Mouse (Mus musculus) adrenal gland, postnatal 4 days (tissue): ENCODE results near the gene Fopnl. TPM values are rescaled to one million over a fixed set of nuclear protein-coding genes. Genes with fewer than 3 reads are reported as not detected.
A peak's percentile ranks its signal among the peaks of the same experiment; 100 is the strongest.

ENCODE experiments used
- DNase-seq, 2 experiments: peaks; one replicate each; pipeline ENCODE4 v3.0.0; 2021 to 2022; ENCODE audit warnings: low spot score in 2 of 2, mixed read lengths in 2 of 2
- total RNA-seq, 2 experiments: library from RNA; stranded (reverse); gene quantifications; 2 replicates each; pipeline ENCODE4 v1.2.3; 2021

Fopnl gene
- total RNA-seq, 2 experiments from 2014 or later = 57.6 to 62.6 TPM

DNA sequence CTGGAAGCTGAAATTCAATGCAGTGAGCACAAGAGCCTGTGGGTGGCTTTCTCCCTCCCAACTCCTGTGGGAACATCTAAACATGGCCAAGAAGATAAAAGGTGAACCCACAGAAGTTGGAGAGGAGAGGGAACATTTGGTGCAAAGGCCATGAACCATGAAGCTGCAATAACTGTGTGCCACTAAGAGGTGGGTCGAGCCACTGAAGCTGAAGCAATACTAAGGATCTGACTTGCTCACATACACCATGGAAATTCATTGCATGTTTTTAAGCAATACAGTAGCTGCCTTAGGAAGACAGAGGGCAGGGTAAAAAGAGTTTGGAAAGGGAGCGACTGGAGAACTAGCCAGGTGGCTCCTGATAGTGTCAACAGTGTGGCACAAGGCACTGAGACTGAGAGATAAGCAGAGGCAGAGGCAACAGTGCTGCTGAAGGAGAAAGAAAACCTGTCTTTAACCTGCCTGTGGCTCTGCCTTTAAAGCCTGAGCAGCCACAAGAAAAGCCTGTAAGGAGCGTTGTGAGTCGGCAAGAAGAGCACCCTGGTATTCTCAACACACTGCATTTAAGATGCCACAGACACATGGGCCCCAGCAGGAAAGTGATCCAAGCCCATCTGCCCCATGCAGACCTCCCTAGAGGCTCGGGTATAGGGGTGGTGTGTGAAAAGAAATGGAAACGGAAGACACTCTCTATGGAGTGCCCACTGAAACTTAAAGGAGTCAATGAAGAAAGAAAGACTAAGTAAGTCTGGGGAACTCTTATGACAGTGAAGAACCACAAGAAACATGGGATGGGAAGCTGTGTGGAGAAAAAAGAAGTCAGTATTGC is 8.7 kb downstream of the Fopnl start:
- DNase-seq = no peak

DNA sequence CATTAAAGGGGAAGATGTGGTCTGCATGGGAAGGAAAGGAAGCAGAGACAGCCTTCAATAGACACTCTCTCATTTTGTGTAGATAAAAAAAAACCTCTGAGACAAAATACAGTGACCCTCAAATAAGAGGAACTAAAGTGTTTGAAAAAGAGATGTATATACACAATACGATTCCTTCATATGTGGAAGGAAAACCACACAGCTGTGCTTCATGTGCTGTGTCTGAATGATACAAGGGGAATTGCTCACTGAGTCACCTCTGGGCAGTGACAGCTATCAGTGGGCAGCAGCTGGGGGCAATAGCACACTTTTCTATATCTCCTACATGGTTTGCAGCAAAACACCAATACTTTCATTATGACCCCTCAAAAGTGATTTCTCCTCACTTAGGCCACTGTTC is 9.8 kb downstream of the Fopnl start:
- DNase-seq = no peak

DNA sequence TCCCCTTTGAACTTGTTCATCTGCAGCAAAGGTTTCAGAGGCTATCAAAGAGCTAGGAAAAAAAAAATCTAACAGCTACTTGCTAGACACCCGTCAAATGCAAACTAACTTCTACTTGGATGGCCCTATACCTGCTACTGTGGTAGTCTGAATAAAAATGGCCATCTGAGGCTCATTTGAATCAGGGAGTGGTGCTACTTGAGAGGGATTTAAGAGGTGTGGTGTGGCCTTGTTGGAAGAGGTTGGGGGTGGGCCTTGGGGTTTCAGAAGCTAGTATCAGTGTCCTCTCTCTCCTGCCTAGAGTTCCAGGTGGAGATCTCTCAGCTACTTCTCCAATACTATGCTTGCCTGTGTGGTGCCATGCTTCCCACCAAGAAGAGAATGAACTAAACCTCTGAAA is 10.8 kb downstream of the Fopnl start:
- DNase-seq = no peak

DNA sequence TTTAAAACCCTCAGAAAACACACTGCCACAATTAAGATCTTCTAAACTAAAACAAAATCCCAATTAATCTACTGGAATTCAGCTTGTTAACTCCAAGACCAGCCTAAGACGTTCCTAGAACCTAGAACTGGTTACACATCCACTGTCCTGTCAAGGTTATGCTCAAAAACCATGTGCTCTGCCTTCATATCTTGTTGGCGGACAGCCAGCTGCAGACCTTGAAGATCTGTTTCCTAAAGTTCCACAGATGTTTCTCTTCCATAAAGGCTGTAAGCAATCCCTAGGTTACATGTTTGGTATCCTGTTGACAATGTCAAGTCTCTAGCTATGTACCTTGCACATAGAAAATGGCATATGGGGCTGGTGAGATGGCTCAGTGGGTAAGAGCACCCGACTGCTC is 12.4 kb downstream of the Fopnl start:
- no peak for DNase-seq

DNA sequence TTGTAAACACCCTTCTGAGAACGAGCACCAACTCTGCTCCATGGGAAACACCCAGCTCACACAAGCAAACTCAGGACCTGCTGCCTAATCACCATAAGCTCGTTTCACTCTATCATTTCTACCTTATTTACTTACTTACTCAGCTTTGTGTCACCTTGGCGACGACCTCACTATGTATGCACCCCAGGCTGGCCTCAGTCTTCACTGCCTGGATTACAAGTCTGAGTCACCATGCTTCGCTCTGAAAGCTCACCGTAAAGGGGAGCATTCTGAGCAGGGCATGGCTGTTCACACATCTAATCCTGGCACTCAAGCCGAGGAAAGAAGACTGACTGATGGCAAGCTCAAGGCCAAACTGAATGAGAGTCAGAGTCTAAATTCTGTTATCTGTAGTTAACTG is 13.5 kb downstream of the Fopnl start:
- no peak for DNase-seq

DNA sequence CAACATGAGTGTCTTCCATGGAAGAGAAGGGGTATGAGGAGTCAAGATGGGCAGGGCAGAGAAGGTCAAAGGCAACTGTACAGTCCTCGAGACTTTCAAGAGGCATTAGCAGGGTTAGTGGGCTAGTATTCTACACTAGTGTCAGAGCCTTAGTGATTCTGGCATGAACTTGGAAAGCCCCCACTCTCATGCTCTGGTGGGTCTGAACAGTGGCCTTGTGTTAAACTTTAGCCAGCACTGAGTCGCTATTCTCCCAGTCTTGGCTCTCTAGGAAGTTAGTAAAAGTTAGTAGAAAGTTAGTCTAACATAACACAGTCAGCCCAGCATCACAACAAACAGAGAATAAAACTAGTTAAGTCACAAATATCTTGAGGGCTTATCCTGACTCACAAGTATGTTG is 14.1 kb downstream of the Fopnl start:
- DNase-seq = no peak

DNA sequence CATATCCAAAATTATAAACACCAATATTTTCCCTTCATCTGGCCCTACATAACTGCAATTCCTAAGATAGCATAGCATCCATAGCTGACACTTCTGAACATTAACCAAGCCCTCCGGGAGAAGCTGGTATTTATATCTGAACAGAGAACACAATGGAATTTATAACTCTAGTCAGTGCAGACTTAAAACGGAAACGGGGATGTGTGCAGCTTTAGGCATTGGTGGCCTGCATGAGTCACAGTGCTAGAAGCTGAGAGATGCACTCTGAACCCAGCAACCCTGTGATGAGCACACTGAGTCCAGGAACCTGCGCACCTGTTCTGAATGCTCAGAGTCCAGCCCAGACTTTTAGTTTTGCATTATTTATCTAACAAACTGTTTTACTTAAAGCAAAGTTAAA is 18.7 kb downstream of the Fopnl start:
- DNase-seq = no peak

DNA sequence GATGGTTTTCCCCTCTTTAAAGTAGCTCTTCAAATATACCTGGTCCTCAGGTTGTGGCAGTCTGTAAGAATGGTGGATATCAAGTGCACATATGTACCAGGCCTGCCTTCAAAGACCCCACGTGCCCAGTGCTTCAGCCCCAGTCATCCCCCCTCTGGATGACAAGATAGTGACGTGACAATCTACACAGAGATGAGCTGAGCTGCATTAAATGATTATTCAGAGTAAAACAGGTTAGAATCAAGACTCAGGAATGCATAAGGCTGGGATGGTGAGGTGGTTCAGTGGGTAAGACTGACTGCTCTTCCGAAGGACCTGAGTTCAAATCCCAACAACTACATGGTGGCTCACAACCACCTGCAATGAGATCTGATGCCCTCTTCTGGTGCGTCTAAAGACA is 19.5 kb downstream of the Fopnl start:
- no peak for DNase-seq

DNA sequence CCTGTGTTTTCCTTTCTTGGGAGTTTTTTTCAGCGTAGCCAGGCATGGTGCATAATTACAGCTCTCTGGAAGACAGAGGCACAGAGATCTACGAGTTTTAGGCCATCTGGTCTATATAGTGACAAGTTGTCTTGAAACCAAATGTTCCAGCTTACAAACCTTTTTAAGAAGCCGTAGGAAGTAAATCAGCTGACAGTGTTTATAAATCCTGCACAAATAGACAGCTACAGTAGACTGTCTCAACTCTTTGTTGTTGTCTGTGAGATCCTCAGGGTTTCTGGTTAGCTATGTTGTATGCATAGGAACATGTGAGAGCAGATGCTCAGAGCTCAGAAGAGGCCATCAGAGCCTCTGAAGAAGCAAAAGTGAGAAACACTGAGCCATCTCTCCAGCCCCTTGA is 20.1 kb downstream of the Fopnl start:
- no peak for DNase-seq

DNA sequence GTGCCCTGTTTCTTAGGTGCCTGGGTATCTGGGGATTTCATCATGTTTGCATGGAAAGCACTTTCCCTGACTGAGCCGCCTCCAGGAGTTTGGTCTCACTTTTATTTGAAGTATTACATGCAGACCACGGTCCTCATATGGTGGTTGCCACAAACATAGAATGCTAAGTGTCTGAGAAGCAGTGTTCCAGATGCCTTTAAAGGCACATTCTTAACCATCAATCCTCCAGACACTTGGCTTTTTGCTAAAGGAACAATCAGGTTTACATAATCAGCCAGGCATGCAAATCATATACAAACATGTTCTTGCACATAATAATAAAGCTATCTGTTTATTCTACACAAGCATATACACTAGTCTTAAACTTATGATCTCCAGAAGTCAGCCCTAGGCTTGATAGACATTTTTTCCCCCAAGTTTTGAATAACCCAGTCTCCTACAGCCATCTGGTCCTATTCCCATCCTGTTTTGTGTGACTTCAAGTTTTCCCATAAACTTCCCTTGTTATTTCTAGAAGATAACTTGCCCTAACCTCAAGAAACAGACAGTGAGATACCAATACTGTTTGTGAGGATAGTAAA is 20.6 kb downstream of the Fopnl start:
- no peak for DNase-seq

DNA sequence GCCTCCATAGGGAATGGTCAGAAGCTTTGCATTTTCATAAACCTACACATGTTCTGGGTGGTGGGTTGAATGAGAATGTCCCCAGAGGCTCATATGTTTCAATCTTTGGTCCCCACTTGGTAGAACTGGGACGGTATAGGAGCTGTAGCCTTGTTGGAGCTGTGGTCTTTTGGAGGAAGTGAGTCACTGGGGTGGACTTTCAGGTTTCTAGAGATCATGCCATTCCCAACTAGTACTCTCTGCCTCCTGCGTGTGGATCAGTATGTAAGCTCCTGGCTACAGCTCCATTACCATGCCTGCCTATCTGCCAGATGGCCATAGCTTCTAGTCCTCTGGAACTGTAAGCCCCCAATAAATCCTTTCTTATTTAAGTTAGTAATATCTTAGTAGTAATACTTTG is 21.9 kb downstream of the Fopnl start:
- DNase-seq = no peak

DNA sequence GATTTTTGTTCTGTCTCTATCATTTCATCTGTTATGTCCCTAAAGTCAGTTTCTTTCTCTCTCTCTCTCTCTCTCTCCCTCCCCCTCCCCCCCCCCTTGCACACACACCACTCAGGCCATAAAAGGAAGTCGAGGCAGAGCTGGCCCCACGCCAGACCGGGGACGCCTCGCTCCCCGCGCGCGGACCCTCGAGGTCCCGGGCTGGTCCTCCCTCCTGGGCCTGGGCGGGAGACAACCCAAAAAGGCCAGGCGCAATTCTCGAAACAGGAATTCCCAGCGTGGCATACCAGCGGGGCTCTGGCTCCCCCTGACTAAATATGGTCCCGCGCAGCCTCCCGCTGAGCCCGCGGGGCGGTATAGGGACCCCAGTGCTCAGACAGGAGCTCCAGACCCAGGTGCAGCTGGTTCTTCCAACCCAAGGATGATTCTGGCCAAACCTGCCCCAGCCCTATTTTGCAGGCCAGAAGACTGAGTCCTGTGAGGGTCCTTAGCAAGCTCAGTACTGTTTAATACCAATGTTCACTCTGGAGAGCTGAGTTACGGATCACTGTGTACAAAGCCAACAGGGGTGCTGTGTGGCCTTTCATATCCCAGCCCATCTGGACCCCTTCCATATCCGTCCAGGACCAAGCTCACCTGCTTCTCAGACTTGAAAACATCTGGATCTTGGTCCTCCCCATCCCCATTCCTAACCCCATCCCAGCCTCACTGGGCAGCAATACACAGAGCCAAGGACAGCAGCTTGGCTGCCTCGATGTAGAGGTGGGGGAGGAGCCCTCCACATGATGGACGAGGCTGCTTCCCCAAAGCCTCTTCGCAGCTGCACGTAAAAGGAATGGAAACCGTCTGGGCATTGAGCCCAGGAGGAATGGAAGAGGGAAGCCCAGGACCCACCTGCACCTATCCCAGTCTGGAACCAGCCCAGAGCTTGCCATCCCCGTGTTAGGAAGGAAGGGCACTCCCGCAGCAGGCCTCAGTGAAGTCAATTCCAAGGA is 24.7 kb downstream of the Fopnl start:
- DNase-seq = no peak

DNA sequence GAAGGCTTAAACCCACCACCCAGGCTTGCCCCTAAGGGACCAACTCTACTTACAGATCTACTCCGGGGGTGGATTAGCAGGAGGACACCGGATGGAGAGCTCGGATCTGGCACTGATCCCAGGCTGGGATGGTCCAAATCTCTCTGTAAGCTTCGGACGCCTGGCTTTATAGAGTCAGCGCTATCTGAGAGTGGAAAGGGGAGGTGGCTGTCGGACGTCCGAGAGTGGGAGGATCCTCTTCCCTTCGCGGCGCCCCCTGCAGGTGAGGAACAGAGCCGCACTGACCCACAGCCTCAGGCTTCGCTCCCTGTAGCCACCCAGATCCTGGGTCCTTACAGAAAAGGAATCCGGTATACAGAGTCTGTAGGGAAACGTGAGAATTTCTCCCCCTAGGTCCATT is 26.0 kb downstream of the Fopnl start, which contains the start of gene Myh11:
Gene Myh11 (minus strand): TSS at position 150 of the 400 bp plus-strand sequence.
- peak; percentile 43 to 54 for DNase-seq

DNA sequence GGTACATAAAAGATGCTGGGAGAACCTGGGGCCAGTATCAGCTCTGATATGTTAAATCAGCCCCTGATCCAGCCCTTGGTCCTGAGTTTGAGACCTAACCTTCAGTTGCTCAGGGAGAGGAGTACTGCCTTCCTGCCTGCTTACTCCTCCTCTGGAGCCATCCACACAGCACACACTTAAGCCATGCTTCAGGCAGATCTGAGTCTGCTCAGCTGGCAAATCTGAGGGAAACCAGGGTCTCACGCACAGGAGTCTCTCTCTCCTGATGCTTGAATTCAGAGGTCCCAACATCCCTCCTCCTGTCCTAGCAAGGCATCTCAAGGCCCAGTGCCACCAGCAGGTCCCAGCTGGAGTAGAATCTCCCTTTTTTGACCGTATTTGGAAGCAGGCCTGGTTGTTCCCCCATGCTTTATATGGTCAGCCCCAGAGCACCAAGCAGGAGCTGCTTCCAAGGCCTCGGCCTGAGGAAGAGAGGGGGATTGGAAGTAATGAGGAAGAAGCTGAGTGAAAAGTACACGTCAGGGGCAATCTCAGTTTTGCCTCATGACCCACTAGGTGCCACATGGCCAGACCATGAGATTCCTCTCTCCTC is 44.7 kb downstream of the Fopnl start:
- DNase-seq = no peak

DNA sequence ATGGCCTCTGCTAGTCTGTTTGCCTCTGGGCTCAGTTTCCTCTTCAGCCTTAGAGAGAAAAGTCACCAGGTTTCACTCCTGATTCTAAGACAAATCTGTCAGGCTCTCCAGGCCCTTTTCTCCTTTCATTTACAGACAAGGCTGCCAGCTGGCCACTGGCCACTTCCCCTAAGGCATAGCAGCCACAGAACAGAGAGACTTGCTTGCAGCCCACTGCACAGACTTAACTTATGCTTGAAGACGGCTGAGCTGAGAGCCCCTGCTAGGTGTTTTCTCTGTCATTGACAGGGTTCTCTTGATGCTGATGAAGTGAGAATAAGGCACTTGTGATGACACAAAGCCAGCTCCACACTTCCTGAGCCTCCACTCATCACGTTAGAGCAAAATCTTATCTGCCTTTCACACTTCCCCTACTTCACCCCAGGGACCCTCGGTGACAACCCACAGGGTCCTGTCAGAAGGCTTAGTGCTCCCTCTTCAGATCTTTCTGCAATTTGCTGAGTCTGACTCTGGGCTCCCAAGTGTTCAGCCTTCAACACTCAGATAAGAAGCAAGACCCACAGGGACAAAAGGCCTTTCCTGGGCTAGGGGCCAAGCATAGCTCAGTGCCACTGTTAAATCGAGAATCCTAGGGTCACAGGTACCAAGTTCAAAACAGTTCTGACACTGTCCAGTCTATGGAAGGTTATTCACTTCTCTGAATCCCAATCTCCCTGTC is 51.8 kb downstream of the Fopnl start:
- no peak for DNase-seq

DNA sequence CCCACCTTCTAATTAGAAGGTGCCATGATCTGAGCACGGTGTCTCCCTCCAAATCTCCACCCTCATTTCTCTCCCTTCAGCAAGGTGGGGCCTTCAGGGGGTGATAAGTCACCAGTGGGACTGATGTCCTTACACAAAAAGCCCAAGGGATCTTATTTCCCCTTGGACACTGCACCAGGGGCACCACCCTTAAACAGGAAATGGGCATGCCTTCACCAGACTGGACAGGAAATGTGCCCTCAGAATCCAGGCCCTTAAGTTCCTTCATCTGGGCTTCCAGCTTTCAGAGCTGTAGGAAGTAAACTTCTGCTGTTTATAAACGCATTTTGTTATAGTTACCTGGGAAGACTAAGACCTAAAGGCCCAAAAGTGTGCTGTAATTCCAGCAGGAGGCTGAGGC is 52.7 kb downstream of the Fopnl start:
- DNase-seq = no peak

DNA sequence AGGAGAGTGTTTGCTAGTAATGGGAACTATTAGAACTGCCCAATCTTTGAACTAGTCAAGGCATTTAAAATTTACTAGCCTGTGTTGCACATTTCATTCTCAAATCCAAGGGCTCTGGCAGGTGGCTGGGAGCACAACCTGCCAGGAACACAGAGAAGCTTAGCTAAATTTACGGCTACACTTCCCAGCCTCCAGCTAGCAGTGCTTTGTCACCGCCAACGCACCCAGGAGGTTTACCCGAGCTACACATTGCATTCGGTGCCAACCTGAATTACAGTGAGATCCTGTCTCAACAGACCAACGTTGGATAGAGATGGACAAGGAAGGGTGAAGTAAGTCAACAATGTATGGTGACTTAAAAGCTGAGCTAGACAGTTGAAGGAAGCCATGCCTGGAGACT is 54.0 kb downstream of the Fopnl start:
- DNase-seq = no peak

DNA sequence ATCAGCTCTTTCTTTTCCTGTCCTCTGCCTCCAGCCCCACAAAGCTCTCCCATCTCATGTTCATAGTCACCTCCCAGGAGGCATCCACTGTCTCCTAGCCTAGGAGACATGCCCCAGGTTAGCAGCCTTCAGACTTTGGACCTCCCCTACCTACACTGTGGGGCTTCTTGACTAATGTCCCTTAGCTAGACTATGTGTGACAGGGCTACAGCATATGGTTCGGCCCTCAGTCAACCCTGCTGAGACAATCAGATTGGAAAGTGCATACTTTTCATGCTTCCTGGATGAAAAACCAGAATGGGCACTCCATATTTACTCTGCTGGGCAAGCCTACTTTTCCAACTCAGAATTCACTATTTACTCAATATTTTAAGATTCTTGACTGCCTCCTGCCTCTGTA is 54.8 kb downstream of the Fopnl start:
- no peak for DNase-seq

DNA sequence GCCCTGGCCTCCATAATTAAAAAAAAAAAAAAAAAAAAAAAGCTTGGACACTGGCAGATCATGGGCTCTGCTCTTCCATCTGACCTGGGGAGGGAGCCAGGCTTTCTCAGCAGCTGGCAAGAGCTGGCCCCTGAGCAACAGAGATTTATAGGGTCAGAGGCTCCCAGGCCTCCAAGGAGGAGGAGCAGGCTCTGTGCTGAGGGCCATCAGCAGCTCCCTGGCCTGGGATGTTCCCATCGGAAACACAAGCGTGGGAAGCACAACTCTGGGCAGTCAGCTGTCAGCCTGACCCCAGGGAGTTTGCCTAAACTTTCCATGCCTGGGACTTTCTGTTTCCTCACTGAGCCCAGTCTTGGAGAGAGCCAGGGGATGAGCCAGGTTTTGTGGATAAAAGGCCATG is 58.3 kb downstream of the Fopnl start:
- no peak for DNase-seq

DNA sequence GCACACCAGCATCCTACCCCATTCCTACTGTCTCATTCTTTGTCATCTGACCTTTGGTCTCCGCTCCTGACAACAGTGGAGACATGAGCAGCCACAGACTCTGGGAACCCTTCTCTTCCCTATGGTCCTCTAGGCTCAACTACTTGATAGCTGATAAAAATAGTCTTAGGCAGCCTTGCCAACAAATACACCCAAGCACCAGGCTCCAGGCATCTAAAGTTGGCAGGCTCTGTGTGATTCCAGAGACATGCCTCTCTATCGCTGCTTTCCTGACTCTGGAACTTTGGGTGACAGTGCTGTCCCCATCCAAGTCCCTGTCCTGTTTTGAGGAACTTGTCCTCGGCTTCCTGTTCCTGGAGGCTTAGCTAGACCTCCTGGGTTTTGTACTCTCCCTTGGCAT is 63.6 kb downstream of the Fopnl start:
- no peak for DNase-seq

DNA sequence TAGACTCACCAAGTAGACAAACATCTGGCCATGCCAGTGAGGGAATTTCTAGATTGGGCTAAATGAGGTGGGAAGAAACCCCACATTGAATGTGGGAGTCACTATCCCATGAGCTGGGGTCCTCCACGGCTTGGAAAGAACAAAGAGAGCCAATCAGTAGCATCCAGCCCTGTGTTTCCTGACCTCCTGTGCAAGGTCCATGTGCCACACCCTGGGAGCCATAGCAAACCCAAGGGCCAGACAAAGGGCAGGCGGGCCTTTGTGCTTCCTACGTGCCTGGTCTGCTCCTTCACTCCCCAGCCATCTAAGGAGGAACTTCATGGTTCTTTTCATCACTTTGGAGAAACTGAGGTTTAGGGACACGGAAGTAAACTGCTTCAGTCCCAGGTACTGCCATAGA is 64.3 kb downstream of the Fopnl start:
- no peak for DNase-seq
